Mouse (Mus musculus) bone marrow, adult 2 months (tissue): Measurements from ENCODE around the gene C87436. TPM values are rescaled to one million over a fixed set of nuclear protein-coding genes. Genes with fewer than 3 reads are reported as not detected.

Experiments
- H3K27ac ChIP-seq: fragments of 200-500 bp; 2 replicates; pipeline ENCODE4 v1.5.1; 2012; ENCODE audit warnings: low read depth, mild to moderate bottlenecking, control low read depth, inconsistent platforms, low read length; ENCODE audit not compliant: control insufficient read depth, poor library complexity, insufficient read depth
- H3K4me1 ChIP-seq: fragments of 200-500 bp; 2 replicates; pipeline ENCODE4 v1.6.1; 2011; ENCODE audit warnings: low read length; ENCODE audit not compliant: control insufficient read depth, insufficient read depth
- H3K4me3 ChIP-seq: fragments of 200-500 bp; replicated peaks from 2 replicates; pipeline ENCODE3; 2011; ENCODE audit warnings: mild to moderate bottlenecking, low read depth, low read length, control low read depth; ENCODE audit not compliant: control insufficient read depth
- CTCF ChIP-seq: fragments of 200-500 bp; IDR thresholded peaks from 2 replicates; pipeline ENCODE4 v1.5.1; 2011; ENCODE audit warnings: low read length, control low read depth; ENCODE audit not compliant: control insufficient read depth, insufficient read depth
- POLR2A ChIP-seq: fragments of 200-500 bp; IDR thresholded peaks from 2 replicates; pipeline ENCODE4 v1.6.1; 2011; ENCODE audit warnings: low read depth, mild to moderate bottlenecking, control low read depth, low read length, borderline replicate concordance; ENCODE audit not compliant: control insufficient read depth
- whole genome bisulfite sequencing: fragments of 180-500 bp; shearing (Covaris S2); methylation state at CpG from one replicate; pipeline ENCODE4 v1.1.7; 2018; 5-methylcytosine and 5-hydroxymethylcytosine counted together
- polyA plus RNA-seq: library from polyadenylated mRNA; stranded (reverse); fragments of >200 nt; gene quantifications from 2 replicates; pipeline ENCODE4 v1.2.4, GENCODE M21; 2011; ENCODE audit warnings: low replicate concordance; ENCODE audit not compliant: missing spikeins, insufficient read depth, insufficient read length

C87436 gene
- polyA plus RNA-seq, 1 experiment, result 13.3 TPM

- WGBS, result under 1% methylated on average over 62 of the region's 62 CpGs
- H3K4me3 ChIP-seq, result peak within 1 kb of the TSS; percentile 96
- TF ChIP-seq CTCF (no peak; the same call in 1 of the 2 replicates), POLR2A (no peak; the same call in 1 of the 2 replicates)
- H3K4me1 ChIP-seq, result no peaks in the 10 kb centered on the region
- H3K27ac ChIP-seq, result peak within 1 kb of the TSS; percentile 99
Measured at GRCm38 (mm10) chr6:86404100-86404861, 33.9 kb upstream of the C87436 start, which contains the start of gene Tia1. Gene Tia1 (plus strand): TSS chr6:86404219.

GRCm38 (mm10) chr6:86404996-86405395, 33.2 kb upstream of the C87436 start:
- no peaks in the 10 kb centered on the region for H3K4me1 ChIP-seq
- no peak for TF ChIP-seq CTCF
- TF ChIP-seq POLR2A, result no peak
- under 1% methylated on average over 11 of the region's 11 CpGs for WGBS
- H3K4me3 ChIP-seq, result peak overlapping the region; percentile 38
- H3K27ac ChIP-seq, result no peak overlapping the region

GRCm38 (mm10) chr6:86406306-86406705, 31.9 kb upstream of the C87436 start:
- TF ChIP-seq POLR2A (no peak), CTCF (no peak)
- H3K27ac ChIP-seq, result no peak overlapping the region
- H3K4me1 ChIP-seq, result no peaks in the 10 kb centered on the region
- no peak overlapping the region for H3K4me3 ChIP-seq

GRCm38 (mm10) chr6:86418711-86419110, 19.5 kb upstream of the C87436 start:
- Histone ChIP-seq H3K27ac (no peak overlapping the region), H3K4me3 (no peak overlapping the region), H3K4me1 (no peaks in the 10 kb centered on the region)
- TF ChIP-seq POLR2A, result no peak
- TF ChIP-seq CTCF, result no peak
- 54% methylated on average over 6 of the region's 6 CpGs for WGBS

GRCm38 (mm10) chr6:86419239-86419638, 18.9 kb upstream of the C87436 start:
- no peak for TF ChIP-seq POLR2A
- TF ChIP-seq CTCF, result no peak
- WGBS, result 67% methylated on average over 3 of the region's 3 CpGs
- Histone ChIP-seq H3K4me3 (no peak overlapping the region), H3K27ac (no peak overlapping the region), H3K4me1 (no peaks in the 10 kb centered on the region)

- H3K27ac ChIP-seq, result no peak overlapping the region
- no peaks in the 10 kb centered on the region for H3K4me1 ChIP-seq
- TF ChIP-seq POLR2A, result no peak
- TF ChIP-seq CTCF, result peak; percentile 34; the same call in 1 of the 2 replicates
- H3K4me3 ChIP-seq, result no peak overlapping the region
- 85% methylated on average over 6 of the region's 6 CpGs for WGBS
Measured at GRCm38 (mm10) chr6:86420491-86420890, 17.7 kb upstream of the C87436 start.

- no peak within 1 kb of the TSS for H3K4me3 ChIP-seq
- H3K27ac ChIP-seq, result no peak within 1 kb of the TSS
- WGBS, result 93% methylated on average over 1 of the region's 1 CpGs
- H3K4me1 ChIP-seq, result no peaks in the 10 kb centered on the region
- TF ChIP-seq CTCF (no peak), POLR2A (no peak)
Measured at GRCm38 (mm10) chr6:86426358-86426757, 11.8 kb upstream of the C87436 start, which contains the start of gene Gm44790. Gene Gm44790 (plus strand): TSS chr6:86426658.

- no peak overlapping the region for H3K27ac ChIP-seq
- H3K4me3 ChIP-seq, result no peak overlapping the region
- no peaks in the 10 kb centered on the region for H3K4me1 ChIP-seq
- TF ChIP-seq CTCF (no peak), POLR2A (no peak)
- 89% methylated on average over 3 of the region's 3 CpGs for WGBS
Measured at GRCm38 (mm10) chr6:86431531-86431930, 6.6 kb upstream of the C87436 start.

- TF ChIP-seq CTCF, result no peak
- no peak for TF ChIP-seq POLR2A
- Histone ChIP-seq H3K4me3 (no peak overlapping the region), H3K27ac (no peak overlapping the region), H3K4me1 (no peaks in the 10 kb centered on the region; the same call in 1 of the 2 replicates)
- WGBS, result 91% methylated on average over 1 of the region's 1 CpGs
Measured at GRCm38 (mm10) chr6:86433696-86434095, 4.5 kb upstream of the C87436 start.
